Mouse (Mus musculus): ENCODE data around the gene Olfr750. TPM values are rescaled to one million over a fixed set of nuclear protein-coding genes. Genes with fewer than 3 reads are reported as not detected.

Gene Olfr750
- total RNA-seq (2014; fragmentation: Nextera tagmentation) = not detected in 2 replicates
- not detected in 2 replicates for total RNA-seq (2017)

GRCm38 (mm10) chr14:51074335-51074734 is at the start of gene Olfr750:
TSS of gene Olfr750 (minus strand) at chr14:51074435.
- no peak for ATAC-seq (replicated peaks; ENCODE audit: poor library complexity, severe bottlenecking)

GRCm38 (mm10) chr14:51113916-51114560 is 39.8 kb upstream of the Olfr750 start, which contains the start of gene Eddm3b:
TSS of gene Eddm3b (plus strand) at chr14:51114426.
- ATAC-seq (replicated peaks; ENCODE audit: poor library complexity, severe bottlenecking) = no peak

- ATAC-seq (replicated peaks; ENCODE audit: poor library complexity, severe bottlenecking) = no peak
These were observed 39.2 kb upstream of the Olfr750 start for GRCm38 (mm10) chr14:51113476-51113875.

GRCm38 (mm10) chr14:51111966-51112365 is 37.7 kb upstream of the Olfr750 start:
- ATAC-seq (replicated peaks; ENCODE audit: poor library complexity, severe bottlenecking) = no peak

- ATAC-seq (replicated peaks; ENCODE audit: poor library complexity, severe bottlenecking) = no peak
These were observed 32.3 kb upstream of the Olfr750 start for GRCm38 (mm10) chr14:51106449-51106967.

GRCm38 (mm10) chr14:51104366-51104765 is 30.1 kb upstream of the Olfr750 start:
- ATAC-seq (replicated peaks; ENCODE audit: poor library complexity, severe bottlenecking) = no peak

GRCm38 (mm10) chr14:51103217-51103616 is 29.0 kb upstream of the Olfr750 start:
- peak; percentile 81 for ATAC-seq (replicated peaks; ENCODE audit: poor library complexity, severe bottlenecking)

- ATAC-seq (replicated peaks; ENCODE audit: poor library complexity, severe bottlenecking) = no peak
These were observed 27.0 kb upstream of the Olfr750 start for GRCm38 (mm10) chr14:51101284-51101683.

- no peak for ATAC-seq (replicated peaks; ENCODE audit: poor library complexity, severe bottlenecking)
These were observed 24.7 kb upstream of the Olfr750 start for GRCm38 (mm10) chr14:51098921-51099320.

GRCm38 (mm10) chr14:51098300-51098699 is 24.1 kb upstream of the Olfr750 start:
- peak; percentile 42 for ATAC-seq (replicated peaks; ENCODE audit: poor library complexity, severe bottlenecking)

- peak; percentile 54 for ATAC-seq (replicated peaks; ENCODE audit: poor library complexity, severe bottlenecking)
These were observed 21.7 kb upstream of the Olfr750 start for GRCm38 (mm10) chr14:51095736-51096524.

- no peak for ATAC-seq (replicated peaks; ENCODE audit: poor library complexity, severe bottlenecking)
These were observed 20.7 kb upstream of the Olfr750 start for GRCm38 (mm10) chr14:51094921-51095320.

- peak; percentile 26 for ATAC-seq (replicated peaks; ENCODE audit: poor library complexity, severe bottlenecking)
These were observed 20.1 kb upstream of the Olfr750 start for GRCm38 (mm10) chr14:51094096-51094875.

GRCm38 (mm10) chr14:51093496-51093895 is 19.3 kb upstream of the Olfr750 start:
- no peak for ATAC-seq (replicated peaks; ENCODE audit: poor library complexity, severe bottlenecking)

GRCm38 (mm10) chr14:51092073-51092620 is 17.9 kb upstream of the Olfr750 start:
- no peak for ATAC-seq (replicated peaks; ENCODE audit: poor library complexity, severe bottlenecking)

- ATAC-seq (replicated peaks; ENCODE audit: poor library complexity, severe bottlenecking) = peak; percentile 31
These were observed 17.0 kb upstream of the Olfr750 start, which contains the start of the genes Rnase4 and Ang for GRCm38 (mm10) chr14:51090921-51091900. TSS of gene Rnase4 (plus strand) at chr14:51091077. TSS of gene Ang (plus strand) at chr14:51091150.

- ATAC-seq (replicated peaks; ENCODE audit: poor library complexity, severe bottlenecking) = 0 out of 2 replicates have a peak, but pooled peaks have one; percentile 10
These were observed 16.0 kb upstream of the Olfr750 start for GRCm38 (mm10) chr14:51090077-51090781.

GRCm38 (mm10) chr14:51089674-51090076 is 15.4 kb upstream of the Olfr750 start:
- no peak for ATAC-seq (replicated peaks; ENCODE audit: poor library complexity, severe bottlenecking)

Measured in granulocyte monocyte progenitor cell, adult 5-6 weeks (primary cell).